In genomic region chr10:127324495-127324894, GRCm38 (mm10) we compare ENCODE assay signal across 9 mouse cellular contexts. TPM values are rescaled to one million over a fixed set of nuclear protein-coding genes. Genes with fewer than 3 reads are reported as not detected.
DNase-seq lines count a peak whose midpoint lies in the region; ATAC-seq and TF ChIP-seq lines count a peak whose summit lies in the region.
"Had no signal": no experiment of that assay in that cellular context is flagged by ENCODE, and none has a peak within 500 bp of the region (broad histone marks: within the 10 kb centered on the region; RNA-seq: fewer than 3 reads in every experiment).

No protein-coding gene starts in this region.

- peaks cover 8% of the 10 kb centered on the region for H3K4me1 ChIP-seq in lung, postnatal 0 days (ENCODE audit: insufficient read depth, low read depth, low read length)

- H3K4me3 ChIP-seq in lung, postnatal 0 days (ENCODE audit: low read depth, low read length), result no peak overlapping the region
- H3K4me3 ChIP-seq: hindbrain, embryonic 15.5 days had no signal

- TF ChIP-seq CTCF in lung, postnatal 0 days (IDR thresholded peaks at IDR 0.05), result peak; percentile 68

- H3K9me3 ChIP-seq in lung, postnatal 0 days (ENCODE audit: low read length), result no peaks in the 10 kb centered on the region
- H3K9me3 ChIP-seq: hindbrain, embryonic 15.5 days had no signal

- H3K36me3 ChIP-seq in lung, postnatal 0 days (ENCODE audit: insufficient read depth, low read length), result no peaks in the 10 kb centered on the region
- H3K36me3 ChIP-seq: hindbrain, embryonic 15.5 days had no signal

- no peak overlapping the region for H3K4me2 ChIP-seq in lung, postnatal 0 days (replicated peaks; ENCODE audit: low read depth, low read length)
- H3K4me2 ChIP-seq: hindbrain, embryonic 15.5 days had no signal

- H3K9ac ChIP-seq in lung, postnatal 0 days (replicated peaks; ENCODE audit: low read depth), result no peak overlapping the region
- H3K9ac ChIP-seq: hindbrain, embryonic 15.5 days had no signal

- H3K27me3 ChIP-seq in lung, postnatal 0 days (replicated peaks; ENCODE audit: insufficient read depth, low read length), result peaks cover 42% of the 10 kb centered on the region

- 10% methylated on average over 7 of the region's 7 CpGs for WGBS in lung, postnatal 0 days

- no peak for TF ChIP-seq EP300 in lung, postnatal 0 days (IDR thresholded peaks at IDR 0.05)

- ATAC-seq in lung, postnatal 0 days, result peak; percentile 53

- no peak overlapping the region for H3K27ac ChIP-seq in lung, postnatal 0 days (ENCODE audit: low read length)
- H3K27ac ChIP-seq: hindbrain, embryonic 15.5 days had no signal

- peak; percentile 61 for DNase-seq in testis, postnatal 10 days (ENCODE audit: low spot score)
- DNase-seq in testis, postnatal 14 days (ENCODE audit: low spot score), result no peak
- peak; percentile 84 for DNase-seq in c-Kit-positive CD71-positive TER-119-negative erythroid progenitor cells, embryonic 14.5 days (ENCODE audit: low read depth)
- peak; percentile 61 for DNase-seq in kidney, adult 18-20 months
- peak; percentile 72 for DNase-seq in lung, postnatal 0 days (ENCODE audit: low spot score)
- peak; percentile 64 to 82 for DNase-seq in thymus, adult 18-20 months
- no peak for DNase-seq in cerebellum, adult 9-10 months

RNA-seq across cellular contexts. Expression of gene Arhgap9, which starts 2.7 kb away (rescaled TPM):
- 8.5 TPM in 2 replicates for polyA plus RNA-seq in lung, postnatal 0 days (2015; fragmentation: Nextera tagmentation; extraction: Ambion mirVana)

RNA-seq across cellular contexts. Expression of gene Mars, which starts 12.9 kb away (rescaled TPM):
- polyA plus RNA-seq in lung, postnatal 0 days (2015; fragmentation: Nextera tagmentation; extraction: Ambion mirVana), result 61.1 and 63.1 TPM in 2 replicates

RNA-seq across cellular contexts. Expression of gene Gli1, which starts 17.3 kb away (rescaled TPM):
- 4.2 and 5.2 TPM in 2 replicates for polyA plus RNA-seq in lung, postnatal 0 days (2015; fragmentation: Nextera tagmentation; extraction: Ambion mirVana)

RNA-seq across cellular contexts. Expression of gene Inhbe, which starts 29.7 kb away (rescaled TPM):
- polyA plus RNA-seq in lung, postnatal 0 days (2015; fragmentation: Nextera tagmentation; extraction: Ambion mirVana), result not detected in 2 replicates
- polyA plus RNA-seq: testis, adult 2 months had no signal

RNA-seq across cellular contexts. Expression of gene Mbd6, which starts 35.7 kb away (rescaled TPM):
- 13.5 and 14.2 TPM in 2 replicates for polyA plus RNA-seq in lung, postnatal 0 days (2015; fragmentation: Nextera tagmentation; extraction: Ambion mirVana)

Comparison
In these comparisons a context has a peak if more than half of its experiments do, and no peak if none do; other contexts are left out.
1. DNase-seq: peak in testis, postnatal 10 days (single experiment), c-Kit-positive CD71-positive TER-119-negative erythroid progenitor cells, embryonic 14.5 days (single experiment), kidney, adult 18-20 months (single experiment), lung, postnatal 0 days (single experiment) and thymus, adult 18-20 months (2 of 2); none in testis, postnatal 14 days (single experiment) and cerebellum, adult 9-10 months (single experiment).